Comparison of ENCODE assay signal across 18 mouse cellular contexts in genomic region chr9:31120533-31120915, GRCm38 (mm10). TPM values are rescaled to one million over a fixed set of nuclear protein-coding genes. Genes with fewer than 3 reads are reported as not detected.
DNase-seq lines count a peak whose midpoint lies in the region; ATAC-seq and TF ChIP-seq lines count a peak whose summit lies in the region.
"Had no signal": no experiment of that assay in that cellular context is flagged by ENCODE, and none has a peak within 500 bp of the region (broad histone marks: within the 10 kb centered on the region; RNA-seq: fewer than 3 reads in every experiment).

No protein-coding gene starts in this region.

- ATAC-seq in kidney, embryonic 14.5 days (ENCODE audit: low FRiP score, low TSS enrichment): no peak
- no peak for ATAC-seq in midbrain, embryonic 13.5 days

- DNase-seq in kidney, adult 2 months: no peak
- peak; percentile 27 for DNase-seq in CD4-positive, CD25-positive, alpha-beta regulatory T cell, adult 2 months (ENCODE audit: low read depth, low spot score)
- no peak for DNase-seq in ES-E14 (ENCODE audit: low read depth, low spot score)
- DNase-seq in lung, postnatal 25 days (ENCODE audit: low spot score): peak; percentile 14
- DNase-seq in frontal cortex, postnatal 36 days (ENCODE audit: low spot score in 2 of 2): no peak
- no peak for DNase-seq in adipocyte (ENCODE audit: low spot score)
- DNase-seq: adrenal gland, postnatal 10 days; cerebellum, adult 9-11 months; forebrain, postnatal 0 days; gastrocnemius, postnatal 36 days; kidney, adult 9 months; left cerebral cortex, postnatal 4 days; right cerebral cortex, postnatal 14 days; thymus, postnatal 36 days had no signal

- no peak overlapping the region for H3K9ac ChIP-seq in kidney, embryonic 14.5 days (ENCODE audit: low read depth, low read length)
- peak overlapping the region; percentile 25; the same call in 1 of the 2 replicates for H3K9ac ChIP-seq in ES-E14 (ENCODE audit: insufficient read depth, low read depth, low read length, poor library complexity, severe bottlenecking)
- H3K9ac ChIP-seq in midbrain, embryonic 13.5 days (replicated peaks): no peak overlapping the region
- H3K9ac ChIP-seq: forebrain, postnatal 0 days had no signal

- TF ChIP-seq CTCF in kidney, adult 2 months (conservative IDR thresholded peaks at IDR 0.05; ENCODE audit: insufficient read depth, insufficient read length, low read depth, low read length): no peak

- H3K27ac ChIP-seq in kidney, adult 2 months (ENCODE audit: insufficient read depth, low read depth, low read length): peak overlapping the region; percentile 36; the same call in 1 of the 2 replicates
- no peak overlapping the region for H3K27ac ChIP-seq in kidney, embryonic 14.5 days (ENCODE audit: low read depth, low read length)
- H3K27ac ChIP-seq in ES-E14 (ENCODE audit: insufficient read depth, low read depth, low read length, poor library complexity, severe bottlenecking): peak overlapping the region; percentile 48
- H3K27ac ChIP-seq in midbrain, embryonic 13.5 days: no peak overlapping the region
- H3K27ac ChIP-seq: midbrain, embryonic 10.5 days had no signal

- H3K27me3 ChIP-seq in kidney, adult 2 months (replicated peaks; ENCODE audit: control insufficient read depth, insufficient read depth, low read length): no peaks in the 10 kb centered on the region
- H3K27me3 ChIP-seq in kidney, embryonic 14.5 days (ENCODE audit: control insufficient read depth, insufficient read depth, low read length): no peaks in the 10 kb centered on the region
- H3K27me3 ChIP-seq in midbrain, embryonic 13.5 days: no peaks in the 10 kb centered on the region

- no peak for TF ChIP-seq POLR2A in kidney, adult 2 months (IDR thresholded peaks at IDR 0.05; ENCODE audit: low read depth, low read length)

- H3K4me1 ChIP-seq in kidney, adult 2 months (ENCODE audit: control insufficient read depth, insufficient read depth, low read length): no peaks in the 10 kb centered on the region
- H3K4me1 ChIP-seq in kidney, embryonic 14.5 days (ENCODE audit: control insufficient read depth, insufficient read depth, low read length): peaks cover 5% of the 10 kb centered on the region; the same call in 1 of the 2 replicates
- peaks cover 8 to 33% of the 10 kb centered on the region in 2 experiments for H3K4me1 ChIP-seq in ES-E14 (ENCODE audit: control insufficient read depth in 2 of 2, insufficient read depth in 2 of 2, low read length in 2 of 2, poor library complexity in 1 of 2)
- H3K4me1 ChIP-seq in midbrain, embryonic 13.5 days (replicated peaks): peaks cover 5% of the 10 kb centered on the region; the same call in 1 of the 2 replicates

- H3K4me3 ChIP-seq in kidney, adult 2 months (ENCODE audit: insufficient read depth, low read depth, low read length): no peak overlapping the region
- H3K4me3 ChIP-seq in kidney, embryonic 14.5 days (ENCODE audit: low read length): no peak overlapping the region
- H3K4me3 ChIP-seq in ES-E14 (ENCODE audit: insufficient read depth in 1 of 2, low read depth in 1 of 2, low read length in 2 of 2, poor library complexity in 1 of 2, severe bottlenecking in 1 of 2): peak overlapping the region; percentile 10 to 40
- H3K4me3 ChIP-seq in midbrain, embryonic 13.5 days (replicated peaks): no peak overlapping the region
- H3K4me3 ChIP-seq: erythroblast, embryonic 14.5 days; midbrain, embryonic 10.5 days had no signal

- WGBS in kidney, adult 2 months: 40% methylated on average over 4 of the region's 4 CpGs
- WGBS in kidney, embryonic 14.5 days: 29% methylated on average over 4 of the region's 4 CpGs
- 79% methylated on average over 4 of the region's 4 CpGs for WGBS in midbrain, embryonic 13.5 days

- in situ Hi-C loops in ES-E14 (cut with MboI; ENCODE audit: low sequenced_read_pairs in 2 of 2, unreplicated experiment in 2 of 2): no loop called here

- H3K4me2 ChIP-seq in kidney, embryonic 14.5 days (replicated peaks; ENCODE audit: low read depth, low read length): no peak overlapping the region
- H3K4me2 ChIP-seq in midbrain, embryonic 13.5 days (replicated peaks): no peak overlapping the region

- H3K9me3 ChIP-seq in kidney, embryonic 14.5 days (ENCODE audit: control insufficient read depth, low read length): no peaks in the 10 kb centered on the region
- H3K9me3 ChIP-seq in ES-E14 (ENCODE audit: control insufficient read depth, insufficient read depth, low read depth, low read length): no peaks in the 10 kb centered on the region
- H3K9me3 ChIP-seq in midbrain, embryonic 13.5 days: no peaks in the 10 kb centered on the region
- H3K9me3 ChIP-seq: midbrain, embryonic 10.5 days had no signal

- H3K36me3 ChIP-seq in kidney, adult 2 months (ENCODE audit: control insufficient read depth, insufficient read depth, low read length): no peaks in the 10 kb centered on the region
- no peaks in the 10 kb centered on the region for H3K36me3 ChIP-seq in kidney, embryonic 14.5 days (ENCODE audit: control insufficient read depth, insufficient read depth, low read length)
- H3K36me3 ChIP-seq in ES-E14 (ENCODE audit: control insufficient read depth, insufficient read depth, low read length, poor library complexity, severe bottlenecking): no peaks in the 10 kb centered on the region; the same call in 1 of the 2 replicates
- no peaks in the 10 kb centered on the region for H3K36me3 ChIP-seq in midbrain, embryonic 13.5 days
- H3K36me3 ChIP-seq: midbrain, embryonic 10.5 days had no signal

TF ChIP-seq in ES-E14, 5 proteins besides CTCF, POLR2A, EP300 and RAD21:
- TF ChIP-seq HCFC1 (IDR thresholded peaks at IDR 0.05; ENCODE audit: borderline replicate concordance, insufficient read depth, low read length) (no peak), ZC3H11A (IDR thresholded peaks at IDR 0.05; ENCODE audit: borderline replicate concordance, low read depth, low read length) (no peak), MAFK (IDR thresholded peaks at IDR 0.05; ENCODE audit: insufficient read depth, low read depth, low read length) (no peak), CHD2 (IDR thresholded peaks at IDR 0.05; ENCODE audit: low read depth, low read length) (no peak), ZNF384 (IDR thresholded peaks at IDR 0.05; ENCODE audit: low read depth, low read length) (no peak)

RNA-seq across cellular contexts. Expression of gene St14, which starts 11.1 kb away (rescaled TPM):
- polyA plus RNA-seq in kidney, adult 2 months (2012; rRNA removed): 62.8 and 71.2 TPM in 2 replicates
- polyA plus RNA-seq in kidney, embryonic 14.5 days (2014; fragmentation: Nextera tagmentation; extraction: Ambion mirVana): 15.4 and 28.0 TPM in 2 replicates
- 44.3 and 122 TPM in 2 replicates for total RNA-seq in ES-E14 (2012; rRNA removed)
- polyA plus RNA-seq in midbrain, embryonic 13.5 days (2015; fragmentation: Nextera tagmentation; extraction: Ambion mirVana): 0.50 and 0.57 TPM in 2 replicates
- total RNA-seq: gastrocnemius, postnatal 36 days had no signal

Comparison
In these comparisons a context has a peak if more than half of its experiments do, and no peak if none do; other contexts are left out.
1. H3K27ac ChIP-seq: peak in kidney, adult 2 months (single experiment) and ES-E14 (single experiment); none in kidney, embryonic 14.5 days (single experiment) and midbrain, embryonic 13.5 days (single experiment).
2. DNase-seq: peak in CD4-positive, CD25-positive, alpha-beta regulatory T cell, adult 2 months (single experiment) and lung, postnatal 25 days (single experiment); none in kidney, adult 2 months (single experiment), ES-E14 (single experiment), frontal cortex, postnatal 36 days (0 of 2) and adipocyte (single experiment).
3. H3K4me3 ChIP-seq: peak in ES-E14 (2 of 2); none in kidney, adult 2 months (single experiment), kidney, embryonic 14.5 days (single experiment) and midbrain, embryonic 13.5 days (single experiment).
4. RNA of gene St14, which starts 11.1 kb away (polyA plus RNA-seq): 62.8 to 71.2 TPM in kidney, adult 2 months and 15.4 to 28.0 TPM in kidney, embryonic 14.5 days; 0.50 to 0.57 TPM in midbrain, embryonic 13.5 days; every median in the first group is over 10 times any median in the second.